Mouse (Mus musculus) layer of hippocampus, postnatal 25 days (tissue): ENCODE data around the gene Tfdp1. TPM values are rescaled to one million over a fixed set of nuclear protein-coding genes. Genes with fewer than 3 reads are reported as not detected.

ENCODE experiments used
- DNase-seq, 2 experiments: peaks; one replicate each; pipeline ENCODE4 v3.0.0; 2022; ENCODE audit warnings: mixed read lengths in 2 of 2, low spot score in 1 of 2; ENCODE audit errors: extremely low spot score in 1 of 2
- total RNA-seq, 2 experiments: library from RNA; stranded (reverse); gene quantifications; 2 replicates each; pipeline ENCODE4 v1.2.3; 2021

The Tfdp1 gene
- total RNA-seq, 2 experiments from 2014 or later = 67.2 to 68.9 TPM

DNA sequence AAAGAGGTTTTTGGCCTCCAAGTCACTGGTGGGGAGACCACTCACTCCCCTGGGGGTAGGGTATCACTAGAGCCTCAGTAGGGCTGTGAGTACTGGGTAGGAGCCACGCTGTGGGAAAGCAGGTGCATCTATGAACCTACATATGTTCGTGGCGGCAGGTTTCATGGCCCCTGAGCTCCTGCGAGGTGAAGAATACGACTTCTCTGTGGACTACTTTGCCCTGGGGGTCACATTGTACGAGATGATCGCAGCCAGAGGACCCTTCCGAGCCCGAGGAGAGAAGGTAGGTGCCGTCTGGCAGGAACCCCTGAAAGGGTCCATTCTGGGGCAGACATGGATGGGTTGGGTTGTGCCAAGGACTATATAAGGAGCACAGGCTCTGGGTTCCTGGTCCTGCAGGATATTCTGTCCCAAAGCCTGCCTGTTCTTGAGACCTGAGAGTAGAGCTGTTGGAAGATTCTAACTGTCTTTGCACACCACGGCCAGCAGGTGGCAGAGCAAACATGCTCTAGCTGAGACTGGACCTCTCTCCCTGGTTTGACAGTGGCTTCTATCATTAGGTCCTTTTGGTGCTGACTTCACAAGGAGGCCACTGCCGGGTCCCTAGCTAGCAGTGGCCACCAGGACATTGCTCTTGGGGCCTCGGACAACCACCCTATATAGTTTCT is 74.5 kb downstream of the Tfdp1 start:
- DNase-seq = peak; percentile 51 to 75

DNA sequence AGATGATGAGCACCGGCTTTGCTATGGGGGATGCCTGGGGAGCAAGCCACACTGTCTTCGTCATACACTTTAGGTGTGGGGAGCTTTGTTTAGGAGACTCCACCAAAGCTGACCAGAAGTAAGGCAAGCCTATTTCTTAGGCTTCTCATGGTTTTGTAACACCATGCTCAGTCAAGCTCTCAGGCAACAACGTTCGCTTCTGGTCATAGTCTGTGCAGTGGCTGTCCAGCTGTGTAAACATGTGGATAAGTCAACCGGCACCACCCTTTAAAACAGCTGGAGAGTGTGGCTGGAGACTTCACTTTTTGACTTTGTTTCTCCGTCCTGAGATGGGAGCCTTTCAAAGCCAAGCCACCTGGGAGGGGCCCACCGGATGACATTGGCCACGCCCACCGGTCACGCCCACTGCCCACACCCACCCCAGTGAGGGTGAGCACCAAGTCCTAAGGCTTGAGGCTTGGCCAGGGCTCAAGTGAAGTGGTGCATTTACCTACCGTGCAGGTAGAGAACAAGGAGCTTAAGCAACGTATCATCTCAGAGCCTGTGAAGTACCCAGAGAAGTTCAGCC is 75.4 kb downstream of the Tfdp1 start:
- DNase-seq = no peak

DNA sequence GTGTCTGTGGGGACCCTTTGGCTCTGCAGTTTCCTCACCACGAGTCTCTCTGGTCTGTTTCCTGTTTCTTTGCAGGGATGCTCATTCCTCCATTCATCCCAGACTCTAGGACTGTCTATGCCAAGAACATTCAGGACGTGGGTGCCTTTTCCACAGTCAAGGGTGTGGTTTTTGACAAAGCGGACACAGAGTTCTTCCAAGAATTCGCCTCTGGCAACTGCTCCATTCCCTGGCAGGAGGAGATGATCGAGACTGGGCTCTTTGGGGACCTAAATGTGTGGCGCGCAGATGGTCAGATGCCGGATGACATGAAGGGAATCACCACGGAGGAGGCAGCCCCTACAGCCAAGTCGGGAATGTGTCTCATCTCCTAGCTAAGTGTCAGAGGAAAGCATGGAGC is 77.3 kb downstream of the Tfdp1 start:
- no peak for DNase-seq

DNA sequence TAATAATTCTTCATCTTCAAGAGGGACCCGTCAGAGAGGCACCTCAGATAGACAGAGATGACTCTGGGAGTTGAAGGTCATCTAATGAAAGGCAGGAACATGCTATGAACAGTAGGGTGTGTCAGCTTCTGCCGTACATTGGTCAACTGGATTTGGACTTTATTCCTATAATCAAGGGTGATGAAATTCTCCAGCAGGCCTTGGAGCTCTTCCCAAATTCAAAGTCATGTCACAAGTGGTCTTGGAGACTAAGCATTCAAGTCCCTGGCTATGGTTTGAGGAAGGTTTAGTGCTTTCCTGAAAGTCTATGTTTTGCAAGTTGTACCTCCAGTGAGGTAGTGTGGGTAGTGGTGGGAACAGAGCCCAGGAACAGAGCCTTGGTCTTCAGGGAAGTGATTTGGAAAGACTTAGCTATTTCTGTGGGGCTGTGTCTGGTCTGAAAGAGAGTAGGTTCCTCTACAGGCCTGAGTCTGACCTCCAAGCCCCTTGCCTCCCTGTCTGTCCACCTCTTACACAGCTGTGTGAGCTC is 80.6 kb downstream of the Tfdp1 start:
- DNase-seq = no peak

DNA sequence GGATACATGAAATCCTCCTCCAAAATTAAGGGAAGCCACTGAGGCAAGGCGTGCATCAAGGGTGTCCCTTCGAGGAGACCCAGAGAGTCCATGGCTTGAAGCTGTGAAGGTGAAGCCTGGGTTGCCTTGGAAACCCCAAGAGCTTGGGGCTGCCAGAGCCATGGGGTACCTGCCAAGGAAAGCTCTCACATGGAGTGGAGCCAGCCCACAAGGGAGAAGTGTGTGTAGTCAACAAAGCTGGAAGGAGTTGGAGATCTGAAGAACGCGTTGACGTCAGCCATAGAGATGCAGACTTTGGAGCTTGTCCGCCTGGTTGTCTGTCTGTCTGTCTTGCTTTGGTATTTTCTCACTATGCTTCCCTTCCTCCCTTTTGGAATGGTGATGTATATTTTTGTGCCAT is 82.4 kb downstream of the Tfdp1 start:
- DNase-seq = no peak

DNA sequence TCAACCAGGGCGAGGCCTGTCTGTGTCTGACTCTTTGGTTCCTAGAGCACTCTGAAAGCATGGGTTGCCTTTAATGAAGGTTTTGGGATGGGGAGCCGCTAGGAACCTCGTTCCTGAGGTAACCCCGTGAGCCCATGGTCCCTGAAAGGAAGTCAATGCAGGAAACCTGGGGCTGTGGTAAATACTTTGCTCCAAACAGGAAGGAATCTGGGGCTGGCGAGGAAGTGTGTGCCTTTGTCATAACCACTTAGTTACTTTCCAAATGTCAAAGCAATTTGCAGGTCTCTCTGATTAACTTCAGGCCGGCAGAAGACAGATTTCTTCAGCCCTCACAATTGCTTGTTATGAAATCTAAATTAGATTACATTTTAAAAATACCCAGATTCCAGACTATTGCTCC is 88.8 kb downstream of the Tfdp1 start:
- no peak for DNase-seq

Other genes with a start within 250 kb of the Tfdp1 start
- gene Pcid2, start 233.3 kb upstream of the Tfdp1 start, total RNA-seq = 10 to 100 TPM; 28.8 to 32.0 TPM
- 10 to 100 TPM; 55.8 to 64.4 TPM for gene Cul4a, start 233.1 kb upstream of the Tfdp1 start, total RNA-seq
- 100 to 1,000 TPM; 283 to 311 TPM for gene Lamp1, start 179.6 kb upstream of the Tfdp1 start, total RNA-seq
- gene Grtp1, start 138.1 kb upstream of the Tfdp1 start, total RNA-seq = 1 to 10 TPM; 5.2 TPM
- gene Adprhl1, start 84.6 kb upstream of the Tfdp1 start, total RNA-seq = 1 to 10 TPM; 1.3 to 1.4 TPM
- 10 to 100 TPM; 33.6 to 35.6 TPM for gene Dcun1d2, start 50.6 kb upstream of the Tfdp1 start, total RNA-seq
- 10 to 100 TPM; 42.7 to 49.5 TPM for gene Tmco3, start 50.6 kb upstream of the Tfdp1 start, total RNA-seq
- gene Atp4b, start 58.1 kb downstream of the Tfdp1 start, total RNA-seq = not detected
- not detected for gene Grk1, start 66.3 kb downstream of the Tfdp1 start, total RNA-seq
- 1 to 10 TPM; 5.7 to 7.4 TPM for gene Tmem255b, start 96.4 kb downstream of the Tfdp1 start, total RNA-seq
- gene Gas6, start 155.7 kb downstream of the Tfdp1 start, total RNA-seq = 10 to 100 TPM; 89.4 to 94.4 TPM
- not detected for gene 1700029H14Rik, start 223.7 kb downstream of the Tfdp1 start, total RNA-seq